Mouse (Mus musculus) liver, adult 2 months (tissue): ENCODE results near the gene Hip1.

Experiments
- CTCF ChIP-seq: fragments of 200-500 bp; IDR thresholded peaks from 2 replicates; pipeline ENCODE4 v1.5.1; 2011; ENCODE audit warnings: low read depth, low read length, control low read depth
- POLR2A ChIP-seq: fragments of 200-500 bp; IDR thresholded peaks from 2 replicates; pipeline ENCODE4 v1.6.1; 2011; ENCODE audit warnings: low read length, control low read depth; ENCODE audit not compliant: insufficient read depth; ENCODE audit errors: extremely low read depth

GRCm38 (mm10) chr5:135442430-135442829 is 102.5 kb downstream of the Hip1 start:
- TF ChIP-seq CTCF, result no peak
- no peak for TF ChIP-seq POLR2A
